Mouse (Mus musculus): ENCODE data around the gene Trim66. TPM values are rescaled to one million over a fixed set of nuclear protein-coding genes. Genes with fewer than 3 reads are reported as not detected.
A peak's percentile ranks its signal among the peaks of the same experiment; 100 is the strongest.

Trim66 gene
- total RNA-seq, 2 experiments from 2014 or later, result 0.02 to 0.12 TPM

DNA sequence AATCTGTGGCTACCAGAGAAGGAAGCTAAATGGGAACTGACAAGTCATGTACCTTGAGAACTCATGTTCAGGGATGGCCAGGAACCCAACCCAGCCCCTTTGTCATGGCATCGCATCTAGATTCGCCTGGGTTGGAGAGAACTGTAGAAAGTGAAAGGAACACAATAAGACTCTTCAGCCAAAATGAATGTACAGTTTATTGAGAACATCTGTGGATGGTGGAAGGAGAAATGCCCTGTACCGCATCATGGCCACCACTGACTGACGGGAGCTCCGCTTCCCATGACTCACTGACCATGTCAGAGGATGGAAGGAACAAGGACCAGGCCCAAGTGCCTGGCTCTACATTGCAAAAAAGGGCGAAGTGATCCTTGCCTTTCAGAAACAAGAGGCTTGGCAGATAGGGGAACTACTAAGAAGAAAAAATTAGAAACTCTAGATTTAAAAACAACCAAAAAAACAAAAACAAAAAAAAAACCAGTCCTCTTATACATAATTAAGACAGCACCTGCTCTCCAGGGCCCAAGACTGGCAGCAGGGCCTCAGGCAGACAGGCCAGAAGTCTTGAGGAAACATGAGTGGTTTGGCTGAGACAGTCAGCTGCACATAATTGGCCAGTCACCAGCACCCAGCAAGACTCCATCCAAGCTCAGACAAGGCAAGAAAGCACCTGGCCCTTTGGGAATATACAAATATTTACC lies 16.0 kb upstream of the Trim66 start:
- DNase-seq, result no peak
- intact Hi-C loops (cut with DNase I), result no loop called here

DNA sequence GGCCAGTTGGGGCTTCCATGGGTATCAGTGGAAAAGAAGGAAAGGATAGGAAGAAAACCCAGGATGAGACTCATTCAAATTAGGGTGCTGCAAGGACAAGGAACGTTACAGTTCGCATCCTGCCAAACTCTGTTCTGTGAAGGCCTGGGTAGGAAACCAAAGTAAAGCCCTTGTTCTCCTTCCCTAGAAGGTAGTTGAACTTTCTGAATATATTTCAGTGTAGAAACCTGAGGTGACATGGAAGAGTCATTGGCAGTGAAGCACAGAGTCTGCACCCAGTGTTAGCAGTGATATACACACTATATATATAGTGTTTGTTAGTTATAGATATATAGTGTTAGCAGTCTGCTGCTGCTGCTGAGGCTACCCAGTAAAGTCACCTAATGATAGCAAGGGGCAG lies 15.4 kb upstream of the Trim66 start:
- no peak for DNase-seq

DNA sequence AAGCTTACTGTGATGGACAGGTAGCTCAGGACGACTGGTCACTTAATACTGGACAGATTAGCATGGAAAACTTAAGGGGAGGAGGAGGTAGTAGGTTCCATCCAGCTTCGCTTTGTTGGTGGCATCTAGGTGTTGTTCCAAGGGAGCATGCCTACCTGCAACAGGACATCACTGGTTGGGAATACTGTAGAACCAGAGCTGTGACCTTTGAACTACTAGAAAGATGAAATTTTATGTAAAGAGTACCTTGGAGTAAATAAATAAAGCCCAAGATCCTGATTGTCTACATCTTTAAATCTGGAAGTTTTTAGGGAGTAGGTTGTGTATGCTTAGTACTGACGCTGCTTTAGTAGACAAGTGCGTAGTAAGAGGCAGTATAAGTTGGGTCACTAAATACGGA lies 14.2 kb upstream of the Trim66 start:
- intact Hi-C loops (cut with DNase I), result no loop called here
- no peak for DNase-seq

More for the DNA sequence above, 15.4 kb upstream of the Trim66 start:
- intact Hi-C loops (cut with DNase I), result no loop called here

DNA sequence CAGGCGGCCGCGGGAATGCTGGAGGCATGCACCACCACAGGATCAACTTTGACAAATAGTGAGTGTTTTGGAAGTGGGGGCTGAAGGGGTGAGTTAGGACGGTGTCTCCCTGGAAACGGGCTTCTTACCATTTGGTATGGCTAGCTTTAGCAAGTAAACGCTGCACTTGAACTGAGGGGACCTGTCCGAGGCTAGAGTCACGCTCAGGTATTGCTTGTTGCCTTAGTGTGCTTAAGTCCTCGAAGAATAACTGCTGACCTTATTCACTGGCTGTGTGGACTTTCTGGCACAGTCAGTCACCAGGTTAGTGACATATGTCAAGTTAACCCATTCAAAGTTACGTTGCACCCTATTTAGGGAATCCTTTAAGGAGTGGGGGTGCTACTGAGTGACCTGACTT lies 12.0 kb upstream of the Trim66 start:
- intact Hi-C loops (cut with DNase I), result loop anchor here (5.0 kb wide), 1 partner anchor 53 kb away; no protein-coding TSS in a partner anchor
- DNase-seq, result no peak

DNA sequence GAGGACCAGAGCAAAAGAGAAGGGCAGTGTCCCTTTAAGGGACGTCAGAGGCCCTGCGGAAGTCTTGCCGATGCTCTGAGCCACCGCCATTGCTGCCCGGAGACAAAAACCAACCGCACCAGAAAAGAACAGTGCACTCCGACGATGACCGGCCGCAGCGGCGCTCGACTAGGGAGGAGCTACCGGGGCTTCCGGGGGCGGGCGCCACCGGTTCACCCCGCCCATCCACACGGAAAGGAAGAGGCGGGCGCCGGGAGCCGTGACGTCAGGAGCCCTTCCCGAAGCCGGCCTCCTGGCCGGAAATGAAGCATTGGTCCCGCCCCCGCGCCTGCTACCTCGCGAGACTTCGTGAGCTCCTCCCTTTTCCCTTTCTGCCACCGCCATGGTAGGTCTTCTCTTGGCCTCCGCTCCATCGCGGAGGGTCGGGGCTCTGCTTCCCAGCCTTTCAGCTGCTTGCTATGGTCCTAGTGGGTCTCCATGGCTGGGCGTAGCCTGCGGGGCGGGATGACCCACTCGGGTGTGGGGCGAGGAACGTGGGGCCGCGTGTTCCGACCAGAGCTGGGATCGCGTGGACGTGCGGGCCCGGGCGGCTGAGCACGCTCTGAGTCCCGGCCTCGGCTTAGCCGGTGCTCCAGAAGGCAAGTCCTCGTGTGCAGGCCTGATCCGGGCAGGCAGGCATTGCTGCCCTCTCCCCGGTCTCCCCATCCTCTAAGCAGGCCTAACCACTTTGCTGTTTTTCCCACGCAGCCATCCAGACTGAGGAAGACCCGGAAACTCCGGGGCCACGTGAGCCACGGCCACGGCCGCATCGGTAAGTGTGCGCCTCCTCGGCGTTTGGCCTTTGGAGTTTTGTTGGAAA lies 11.1 kb upstream of the Trim66 start, which contains the start of gene Rpl27a:
Gene Rpl27a, plus strand, starts transcription at position 310 of the 859 bp plus-strand sequence.
- peak; percentile 99 for DNase-seq
- intact Hi-C loops (cut with DNase I), result loop anchor here (5.0 kb wide), 1 partner anchor 52 kb away; no protein-coding TSS in a partner anchor

DNA sequence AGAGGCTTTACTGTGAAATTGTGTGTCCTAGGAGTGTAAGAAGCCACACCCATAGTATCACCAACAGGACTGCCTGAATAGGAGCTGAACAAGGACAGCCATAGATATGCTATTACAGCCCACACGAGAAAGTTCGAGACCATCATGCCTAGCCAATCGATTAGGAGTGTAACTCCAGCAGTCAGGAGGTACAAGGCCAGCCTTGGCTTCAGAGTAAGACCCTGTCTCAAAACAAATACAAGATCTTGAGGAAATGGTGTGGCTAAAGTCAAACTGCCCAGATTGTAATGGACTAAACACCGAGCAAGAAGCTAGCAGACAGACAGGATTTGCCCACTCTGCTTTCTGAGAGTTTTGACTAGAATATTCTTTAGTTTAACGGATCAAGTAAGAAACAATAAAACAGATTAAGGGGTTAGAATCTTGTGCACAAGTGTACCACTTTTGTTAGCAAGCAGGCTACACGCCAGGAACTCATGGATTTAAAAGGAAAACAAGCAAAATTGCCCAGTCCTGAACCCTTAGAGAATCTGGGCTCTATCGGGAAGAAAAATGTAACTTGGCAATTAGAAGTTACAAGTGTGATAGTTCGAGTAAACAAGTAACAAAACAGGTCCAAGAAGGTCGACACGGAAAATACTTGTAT lies 10.2 kb upstream of the Trim66 start:
- no peak for DNase-seq
- intact Hi-C loops (cut with DNase I), result loop anchor here (5.0 kb wide), 1 partner anchor 51 kb away; no protein-coding TSS in a partner anchor

DNA sequence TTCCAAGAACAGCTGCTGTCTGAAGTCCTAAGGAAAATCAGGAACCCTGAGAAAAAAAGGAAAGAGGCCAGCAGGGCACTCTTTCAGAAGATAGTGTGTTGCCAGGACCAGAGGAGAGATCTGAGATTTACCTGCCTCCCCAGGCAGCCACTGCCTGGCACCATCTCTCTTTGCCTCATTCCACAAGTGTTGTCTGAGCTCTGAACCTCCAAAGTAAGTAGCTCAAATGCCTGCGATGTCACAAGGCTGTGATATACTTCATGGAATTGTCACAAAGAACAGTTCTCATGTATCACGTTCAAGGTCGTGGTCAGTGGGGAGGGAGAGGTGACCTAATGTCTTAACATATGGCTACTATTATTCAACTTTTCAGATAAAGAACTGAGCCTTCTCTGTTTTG lies 8.6 kb upstream of the Trim66 start:
- intact Hi-C loops (cut with DNase I), result loop anchor here (5.0 kb wide), 1 partner anchor 49 kb away; no protein-coding TSS in a partner anchor
- DNase-seq, result no peak

DNA sequence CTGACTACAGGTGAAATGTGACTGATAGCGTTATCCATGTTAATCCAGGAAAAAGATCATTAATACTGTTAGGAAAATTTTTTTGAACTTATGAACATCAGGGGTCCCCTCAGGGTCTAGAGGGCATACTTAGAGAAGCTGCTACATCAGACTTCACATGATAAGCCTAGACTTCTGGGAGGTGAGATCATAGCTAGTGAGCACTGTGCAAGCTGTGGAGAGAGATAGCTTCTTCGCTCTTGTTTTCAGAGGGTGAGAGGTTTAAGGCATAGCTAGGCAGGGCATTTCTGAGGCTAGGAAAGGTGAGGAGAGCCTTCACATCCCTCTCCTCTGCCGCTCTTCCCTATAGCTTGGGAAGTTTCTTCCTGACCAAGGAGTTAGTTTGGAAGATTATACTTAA lies 3.9 kb upstream of the Trim66 start:
- DNase-seq, result no peak
- intact Hi-C loops (cut with DNase I), result no loop called here

DNA sequence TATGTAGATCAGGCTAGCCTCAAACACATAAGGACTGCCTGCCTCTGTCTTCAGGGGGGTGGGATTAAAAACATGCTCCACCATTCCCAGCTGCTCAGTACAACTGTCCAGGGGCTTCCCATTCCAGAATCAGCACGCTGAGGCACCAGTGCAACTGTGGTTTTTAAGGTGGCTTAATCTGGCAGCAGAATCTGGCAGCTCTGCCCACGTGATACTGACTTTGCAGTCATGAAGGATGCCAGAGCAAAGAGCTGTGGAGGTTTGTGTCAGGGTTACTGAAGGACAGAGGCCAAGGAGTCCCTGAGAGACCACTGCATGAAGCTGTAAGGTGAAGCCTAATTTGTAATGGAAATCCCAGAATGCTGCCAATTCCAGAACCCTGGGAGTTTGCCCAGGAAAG lies 2.9 kb upstream of the Trim66 start:
- intact Hi-C loops (cut with DNase I), result no loop called here
- DNase-seq, result no peak

DNA sequence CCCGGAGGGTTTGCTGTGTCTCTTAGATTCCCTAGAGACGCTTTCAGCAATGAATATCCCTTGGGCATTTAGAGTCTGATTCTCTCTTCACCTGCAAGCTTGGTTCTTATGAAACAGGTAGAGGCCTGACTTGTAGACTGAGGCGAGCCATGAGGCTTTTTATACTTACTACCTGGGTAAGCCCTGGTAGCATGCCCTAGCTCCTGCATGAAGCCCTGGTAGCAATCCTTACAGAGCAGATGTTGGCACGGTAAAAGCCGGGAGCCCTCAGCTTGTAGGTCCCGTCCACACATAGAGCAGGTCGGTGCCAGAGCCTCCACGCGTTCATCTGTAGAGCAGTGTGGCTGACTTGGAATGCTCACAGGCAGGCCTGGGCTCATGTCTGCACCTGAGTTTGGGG lies 362 bp downstream of the Trim66 start:
- no peak for DNase-seq
- intact Hi-C loops (cut with DNase I), result no loop called here

DNA sequence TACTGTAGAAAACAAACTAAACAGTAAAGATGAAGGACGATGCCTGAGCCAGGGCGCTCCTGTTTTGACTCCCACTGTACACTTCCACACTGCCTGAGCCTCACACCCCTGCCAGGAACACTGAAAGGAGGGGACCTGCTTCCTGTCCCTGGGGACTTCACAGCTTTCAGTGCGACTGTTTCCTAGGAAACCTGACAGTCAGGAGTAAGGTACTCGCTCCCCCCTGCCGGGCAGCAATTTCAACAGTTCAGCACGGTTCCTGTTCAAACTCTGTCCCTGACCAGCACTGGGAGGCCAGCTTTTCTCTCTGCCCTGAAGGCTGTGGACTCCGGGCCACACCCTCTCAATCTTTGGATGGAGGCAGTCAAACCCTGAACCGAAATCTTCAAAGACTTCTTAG lies 815 bp downstream of the Trim66 start:
- DNase-seq, result no peak
- intact Hi-C loops (cut with DNase I), result no loop called here

DNA sequence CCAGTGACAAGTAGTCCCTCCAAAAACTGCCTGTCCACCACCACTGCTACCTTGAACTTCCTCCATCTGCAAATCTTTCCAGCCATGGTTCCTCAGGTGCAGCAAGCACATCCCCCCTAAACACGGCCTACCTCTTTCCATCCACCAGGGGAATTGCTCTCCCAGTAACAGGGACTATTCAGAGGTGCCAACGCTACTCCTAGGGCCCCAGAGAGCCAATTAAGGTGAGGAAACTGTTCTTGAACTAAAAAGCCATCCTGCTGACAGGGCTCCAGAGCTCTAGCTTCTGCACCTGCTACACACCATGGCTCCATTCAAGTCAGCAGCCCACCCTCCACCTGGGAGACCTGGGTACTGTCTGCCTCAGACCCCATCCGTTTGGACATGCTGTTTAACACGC lies 10.4 kb downstream of the Trim66 start:
- DNase-seq, result no peak
- intact Hi-C loops (cut with DNase I), result no loop called here

DNA sequence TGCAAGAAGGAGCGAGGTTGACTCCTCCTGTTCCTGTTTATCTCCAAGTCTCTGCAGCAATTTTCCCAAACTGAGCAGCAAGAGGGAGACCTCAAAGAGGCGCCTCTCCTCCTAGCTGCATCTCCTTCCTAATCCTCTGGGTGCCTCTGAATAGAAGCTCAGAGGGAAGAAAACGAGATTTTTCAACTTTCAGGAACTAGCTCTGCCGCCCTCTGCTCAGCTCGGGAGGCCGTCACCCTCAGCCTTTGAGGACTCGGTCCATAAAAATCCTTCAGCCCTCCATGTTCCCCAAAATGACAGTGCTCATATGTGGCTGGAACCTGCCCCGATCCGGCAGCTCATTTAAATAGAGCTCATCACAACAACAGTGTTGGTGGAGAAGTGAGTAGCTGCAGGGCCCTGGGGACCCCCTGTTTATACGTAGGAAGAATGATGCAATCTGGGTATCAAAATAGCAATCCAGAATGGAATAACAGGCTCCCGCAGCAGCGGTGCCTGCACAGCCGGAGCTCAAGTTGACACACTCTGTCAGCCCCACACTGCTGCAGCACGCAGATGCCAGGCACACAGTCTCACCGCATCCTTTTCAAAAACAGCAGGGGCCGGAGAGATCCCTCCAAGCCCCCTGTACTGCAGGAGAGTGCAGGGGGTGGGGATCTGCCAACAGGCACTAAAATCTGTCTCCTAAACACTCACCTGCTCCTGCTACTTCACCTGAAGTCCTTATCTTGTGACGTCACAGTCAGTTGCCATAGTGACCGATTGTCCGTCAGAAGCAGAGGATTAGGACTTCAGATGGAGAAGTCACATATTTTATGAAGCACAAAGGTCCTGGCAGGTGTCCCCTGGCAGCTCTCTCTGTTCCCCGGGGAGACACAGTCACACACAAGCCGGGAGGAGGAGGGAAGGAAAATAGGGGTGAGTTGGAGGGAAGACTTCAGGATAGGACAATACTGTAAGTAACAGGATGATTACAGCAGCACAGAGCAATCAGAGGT lies 14.3 kb downstream of the Trim66 start:
- intact Hi-C loops (cut with DNase I), result no loop called here
- DNase-seq, result peak in 1 of 2 experiments; percentile 15

DNA sequence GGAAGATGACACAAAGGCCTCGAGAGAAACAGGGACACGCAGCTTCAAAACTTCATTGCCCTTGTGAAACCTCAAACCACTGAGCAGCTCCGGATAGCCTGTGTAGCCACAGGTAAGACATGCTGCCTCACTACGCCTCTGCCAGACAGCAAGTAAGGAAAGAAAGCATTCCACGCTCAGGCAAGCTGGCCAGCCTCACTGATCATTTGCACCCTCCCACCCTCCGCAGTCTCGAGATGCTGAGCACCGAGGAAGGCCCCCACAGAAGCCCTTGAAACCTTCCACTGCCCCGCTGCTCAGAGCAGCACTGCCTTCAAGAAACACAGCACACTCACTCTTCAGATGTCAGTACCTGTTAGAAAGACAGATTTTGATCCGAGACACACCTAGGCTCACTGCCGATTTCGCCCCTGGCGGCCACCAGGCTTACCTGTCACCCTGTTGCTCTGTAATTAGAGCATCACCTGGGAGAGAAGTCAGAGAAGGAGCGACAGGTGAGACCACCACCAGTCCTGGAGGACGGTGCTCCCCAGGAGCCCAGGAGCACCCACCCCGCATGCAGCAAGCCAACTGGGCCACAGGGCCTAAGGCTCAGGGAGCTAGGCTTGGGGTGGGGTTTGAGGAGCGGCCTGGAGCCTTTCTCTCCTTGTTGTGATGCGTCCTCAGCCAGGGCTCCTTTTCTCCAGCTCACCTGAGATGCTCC lies 15.2 kb downstream of the Trim66 start:
- intact Hi-C loops (cut with DNase I), result no loop called here

DNA sequence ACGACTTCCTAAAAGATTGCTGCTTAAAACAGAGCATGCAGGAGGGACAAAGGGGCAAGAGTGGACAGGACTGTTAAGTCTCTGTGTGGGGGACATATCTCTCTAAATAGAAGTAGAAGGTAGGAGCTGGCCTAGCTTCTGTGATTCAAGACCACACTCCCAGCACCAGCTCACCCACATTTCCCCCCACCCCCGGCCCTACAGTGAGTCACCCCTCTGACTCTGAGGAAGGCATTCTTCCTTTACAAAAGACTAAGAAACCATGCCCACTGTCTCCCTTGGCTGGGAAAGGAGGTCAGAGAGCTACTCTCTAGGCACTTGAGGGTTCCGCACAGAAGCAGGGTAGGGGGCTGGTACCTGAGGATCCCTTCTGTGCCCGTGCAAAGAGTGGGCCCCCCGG lies 23.7 kb downstream of the Trim66 start:
- intact Hi-C loops (cut with DNase I), result no loop called here
- DNase-seq, result no peak

More for the DNA sequence above, 15.2 kb downstream of the Trim66 start:
- no peak for DNase-seq

DNA sequence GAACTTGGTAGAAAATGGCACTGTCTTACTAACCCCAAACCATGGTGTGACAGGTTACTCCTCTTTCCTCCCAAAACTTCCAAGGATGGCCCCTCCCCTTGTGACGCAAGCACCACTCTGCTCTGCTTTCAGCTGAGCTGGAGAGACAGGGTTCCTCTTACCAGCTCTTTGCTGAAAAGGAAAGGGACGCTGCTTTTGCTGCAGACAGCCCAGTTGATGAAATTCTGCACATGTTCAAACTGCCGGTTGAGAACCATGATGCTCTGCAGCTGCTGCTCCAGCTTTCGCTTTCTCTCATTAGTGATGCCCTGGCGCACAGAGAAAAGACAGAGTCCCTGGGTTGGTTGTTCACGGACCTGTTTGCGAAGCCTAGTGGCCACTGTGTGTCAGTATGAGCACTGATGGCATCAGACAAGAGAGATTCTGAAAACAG lies 27.2 kb downstream of the Trim66 start:
- DNase-seq, result peak; percentile 23 to 43
- intact Hi-C loops (cut with DNase I), result no loop called here

DNA sequence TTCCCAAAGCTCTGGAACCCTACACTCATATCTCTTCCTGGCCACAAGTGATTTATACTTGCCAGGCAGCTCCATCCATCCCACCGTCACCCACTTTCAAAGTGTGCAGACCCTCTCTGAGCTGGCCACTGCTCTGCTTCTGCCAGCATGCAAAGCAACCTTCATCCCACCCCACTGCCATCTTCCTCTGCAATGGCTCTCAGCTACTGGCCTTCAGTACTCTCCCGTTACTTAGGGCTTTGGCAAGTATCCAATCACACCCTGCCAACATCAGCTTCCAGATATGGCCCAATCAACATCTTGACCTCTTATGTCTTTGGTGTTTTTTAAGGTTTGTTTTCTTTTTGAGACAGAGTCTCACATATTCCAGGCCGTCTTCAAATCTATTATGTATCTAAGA lies 30.0 kb downstream of the Trim66 start:
- intact Hi-C loops (cut with DNase I), result no loop called here
- no peak for DNase-seq

DNA sequence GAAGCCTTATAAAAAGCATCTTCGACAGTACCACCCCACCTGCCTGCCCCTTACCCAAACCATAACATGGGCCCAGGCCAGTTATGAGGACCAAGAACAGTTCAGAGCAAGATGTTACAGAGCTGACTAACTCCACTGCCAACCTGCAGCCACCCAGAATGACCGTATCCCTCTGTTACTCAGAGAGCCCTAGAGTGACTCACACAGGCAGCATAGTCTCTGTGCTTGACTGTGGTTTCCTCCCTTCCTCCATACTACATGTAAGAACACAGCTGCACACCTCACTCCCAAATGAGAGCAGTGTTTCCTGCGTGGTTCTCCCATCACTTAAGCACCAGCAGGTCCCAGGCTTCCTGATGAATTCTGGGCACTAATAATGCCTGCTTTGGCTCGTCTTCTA lies 37.2 kb downstream of the Trim66 start:
- no peak for DNase-seq
- intact Hi-C loops (cut with DNase I), result no loop called here

DNA sequence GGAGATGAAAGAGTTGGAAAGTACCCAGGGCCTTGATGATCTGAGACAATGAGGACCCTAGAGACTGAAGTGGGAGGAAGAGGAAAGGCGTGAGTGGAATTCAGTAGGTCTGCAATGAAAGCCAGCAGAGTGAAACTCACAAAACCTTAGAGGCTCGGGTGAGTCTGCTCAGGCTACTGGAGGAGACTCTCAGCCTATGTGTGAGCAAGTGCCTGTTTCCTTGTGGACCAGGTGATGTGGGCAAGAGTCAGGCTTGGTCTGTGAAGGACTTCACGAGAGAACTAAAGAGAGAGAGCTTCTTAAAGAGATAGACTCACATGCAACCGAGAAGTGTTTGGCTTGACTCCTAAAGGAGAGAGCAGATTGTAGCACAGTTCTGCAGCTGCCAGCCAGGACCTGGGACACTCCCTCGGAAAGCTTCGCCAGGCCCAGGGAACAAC lies 39.7 kb downstream of the Trim66 start:
- intact Hi-C loops (cut with DNase I), result loop anchor here (5.0 kb wide), 1 partner anchor 49 kb away; the partner anchor contains the start of gene Rpl27a
- DNase-seq, result peak; percentile 12 to 20

All from heart, postnatal 14 days (tissue).